Mouse (Mus musculus): ENCODE data around the gene Olfr516. TPM values are rescaled to one million over a fixed set of nuclear protein-coding genes. Genes with fewer than 3 reads are reported as not detected.
"Not testable (repeated sequence)": the region's sequence is repeated elsewhere in the genome, so short reads cannot be mapped to it uniquely, and the experiment has no call there.

The Olfr516 gene
- 0.14 and 0.23 TPM in 2 replicates for polyA plus RNA-seq (2015; fragmentation: Nextera tagmentation; extraction: Ambion mirVana)

DNA sequence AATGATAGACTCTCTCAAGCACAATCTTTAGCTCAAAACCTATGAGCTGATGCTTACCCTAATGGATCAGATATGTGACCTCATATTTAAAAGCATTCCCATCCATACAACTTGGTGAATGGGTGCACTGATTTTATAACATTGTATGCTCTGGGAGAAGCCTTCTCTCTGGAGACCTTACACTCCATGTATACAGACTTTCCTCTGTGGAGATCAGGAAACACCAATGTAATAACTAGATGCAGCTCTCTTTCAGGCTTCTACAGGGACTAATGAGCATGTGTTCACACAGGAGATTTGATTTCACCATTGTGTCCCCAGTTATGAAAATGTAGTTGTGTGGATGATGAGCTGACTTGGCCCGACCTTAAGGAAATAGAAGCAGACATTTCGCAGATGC lies at the start of gene Olfr516:
TSS of gene Olfr516 (minus strand) at position 101 of the 400 bp plus-strand sequence.
- Histone ChIP-seq H3K4me2 (replicated peaks) (no peak within 1 kb of the TSS), H3K27me3 (no peaks in the 10 kb centered on the region), H3K9me3 (replicated peaks) (no peaks in the 10 kb centered on the region), H3K27ac (replicated peaks) (no peak within 1 kb of the TSS), H3K36me3 (no peaks in the 10 kb centered on the region), H3K4me3 (replicated peaks) (no peak within 1 kb of the TSS), H3K9ac (no peak within 1 kb of the TSS), H3K4me1 (no peaks in the 10 kb centered on the region)
- 87% methylated on average over 2 of the region's 2 CpGs for WGBS
- ATAC-seq (ENCODE audit: insufficient number of reproducible peaks, low FRiP score, low TSS enrichment, low read depth), result no peak

- H3K4me1 ChIP-seq, result no peaks in the 10 kb centered on the region
- no peak within 1 kb of the TSS for H3K9ac ChIP-seq
- no peak for ATAC-seq (ENCODE audit: insufficient number of reproducible peaks, low FRiP score, low TSS enrichment, low read depth)
- 82% methylated on average over 5 of the region's 5 CpGs for WGBS
- no peaks in the 10 kb centered on the region for H3K36me3 ChIP-seq
- no peak within 1 kb of the TSS for H3K4me2 ChIP-seq (replicated peaks)
- H3K9me3 ChIP-seq (replicated peaks), result no peaks in the 10 kb centered on the region
- no peaks in the 10 kb centered on the region for H3K27me3 ChIP-seq
- no peak within 1 kb of the TSS for H3K27ac ChIP-seq (replicated peaks)
- H3K4me3 ChIP-seq (replicated peaks), result no peak within 1 kb of the TSS
Measured at GRCm38 (mm10) chr7:108894320-108894719, 44.0 kb upstream of the Olfr516 start, which contains the start of gene Olfr519. Gene Olfr519, minus strand, starts transcription at chr7:108894420.

- no peak within 1 kb of the TSS for H3K4me3 ChIP-seq (replicated peaks)
- no peaks in the 10 kb centered on the region for H3K4me1 ChIP-seq
- no peak within 1 kb of the TSS for H3K9ac ChIP-seq
- no peaks in the 10 kb centered on the region for H3K9me3 ChIP-seq (replicated peaks)
- no peaks in the 10 kb centered on the region for H3K36me3 ChIP-seq
- 85% methylated on average over 4 of the region's 4 CpGs for WGBS
- no peak for ATAC-seq (ENCODE audit: insufficient number of reproducible peaks, low FRiP score, low TSS enrichment, low read depth)
- H3K4me2 ChIP-seq (replicated peaks), result no peak within 1 kb of the TSS
- no peaks in the 10 kb centered on the region for H3K27me3 ChIP-seq
- no peak within 1 kb of the TSS for H3K27ac ChIP-seq (replicated peaks)
Measured at GRCm38 (mm10) chr7:108884906-108885305, 34.6 kb upstream of the Olfr516 start, which contains the start of gene Olfr518. Gene Olfr518, minus strand, starts transcription at chr7:108885006.

DNA sequence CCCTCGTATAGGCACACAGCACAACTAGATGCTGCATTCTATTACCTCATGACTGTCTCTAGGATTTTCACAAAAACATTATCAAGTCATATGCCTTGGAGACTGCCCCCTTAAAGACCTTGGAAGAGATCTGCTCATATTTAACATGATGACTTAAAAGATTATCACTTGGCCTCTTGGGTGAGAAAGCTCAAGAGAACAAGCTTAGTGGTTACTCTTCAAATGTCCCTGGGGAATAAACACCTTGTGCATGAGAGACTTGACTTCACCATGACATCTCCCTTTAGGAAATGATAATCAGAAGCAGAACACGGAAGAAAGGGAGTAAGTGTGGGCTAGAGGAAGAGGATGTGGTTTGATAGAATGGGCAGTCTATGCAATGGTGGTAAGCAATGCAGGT lies 21.9 kb upstream of the Olfr516 start, which contains the start of gene Olfr517:
TSS of gene Olfr517 (minus strand) at position 101 of the 400 bp plus-strand sequence.
- no peaks in the 10 kb centered on the region for H3K36me3 ChIP-seq
- ATAC-seq (ENCODE audit: insufficient number of reproducible peaks, low FRiP score, low TSS enrichment, low read depth), result no peak
- no peak within 1 kb of the TSS for H3K27ac ChIP-seq (replicated peaks)

GRCm38 (mm10) chr7:108825897-108826296 lies 24.4 kb downstream of the Olfr516 start, which contains the start of gene Olfr514:
Gene Olfr514, minus strand, starts transcription at chr7:108825997.
- H3K27ac ChIP-seq (replicated peaks), result no peak within 1 kb of the TSS

More for the DNA sequence above, 21.9 kb upstream of the Olfr516 start, which contains the start of gene Olfr517:
- Histone ChIP-seq H3K27me3 (no peaks in the 10 kb centered on the region), H3K9ac (no peak within 1 kb of the TSS), H3K4me2 (replicated peaks) (no peak within 1 kb of the TSS), H3K9me3 (replicated peaks) (no peaks in the 10 kb centered on the region), H3K4me1 (no peaks in the 10 kb centered on the region), H3K4me3 (replicated peaks) (no peak within 1 kb of the TSS)
- 53% methylated on average over 2 of the region's 2 CpGs for WGBS

GRCm38 (mm10) chr7:108814593-108815215 lies 35.6 kb downstream of the Olfr516 start:
- ATAC-seq (ENCODE audit: insufficient number of reproducible peaks, low FRiP score, low TSS enrichment, low read depth); H3K4me1 ChIP-seq; H3K27ac ChIP-seq (replicated peaks); H3K4me3 ChIP-seq (replicated peaks); H3K27me3 ChIP-seq; H3K9ac ChIP-seq; H3K4me2 ChIP-seq (replicated peaks); H3K36me3 ChIP-seq; H3K9me3 ChIP-seq (replicated peaks): not testable (repeated sequence)
- WGBS, result 44% methylated on average over 5 of the region's 5 CpGs

More at GRCm38 (mm10) chr7:108825897-108826296, 24.4 kb downstream of the Olfr516 start, which contains the start of gene Olfr514:
- no peak for ATAC-seq (ENCODE audit: insufficient number of reproducible peaks, low FRiP score, low TSS enrichment, low read depth)
- no peaks in the 10 kb centered on the region for H3K36me3 ChIP-seq
- no peaks in the 10 kb centered on the region for H3K27me3 ChIP-seq
- H3K9ac ChIP-seq, result no peak within 1 kb of the TSS
- H3K4me1 ChIP-seq, result no peaks in the 10 kb centered on the region
- H3K9me3 ChIP-seq (replicated peaks), result no peaks in the 10 kb centered on the region
- H3K4me3 ChIP-seq (replicated peaks), result no peak within 1 kb of the TSS
- H3K4me2 ChIP-seq (replicated peaks), result no peak within 1 kb of the TSS

DNA sequence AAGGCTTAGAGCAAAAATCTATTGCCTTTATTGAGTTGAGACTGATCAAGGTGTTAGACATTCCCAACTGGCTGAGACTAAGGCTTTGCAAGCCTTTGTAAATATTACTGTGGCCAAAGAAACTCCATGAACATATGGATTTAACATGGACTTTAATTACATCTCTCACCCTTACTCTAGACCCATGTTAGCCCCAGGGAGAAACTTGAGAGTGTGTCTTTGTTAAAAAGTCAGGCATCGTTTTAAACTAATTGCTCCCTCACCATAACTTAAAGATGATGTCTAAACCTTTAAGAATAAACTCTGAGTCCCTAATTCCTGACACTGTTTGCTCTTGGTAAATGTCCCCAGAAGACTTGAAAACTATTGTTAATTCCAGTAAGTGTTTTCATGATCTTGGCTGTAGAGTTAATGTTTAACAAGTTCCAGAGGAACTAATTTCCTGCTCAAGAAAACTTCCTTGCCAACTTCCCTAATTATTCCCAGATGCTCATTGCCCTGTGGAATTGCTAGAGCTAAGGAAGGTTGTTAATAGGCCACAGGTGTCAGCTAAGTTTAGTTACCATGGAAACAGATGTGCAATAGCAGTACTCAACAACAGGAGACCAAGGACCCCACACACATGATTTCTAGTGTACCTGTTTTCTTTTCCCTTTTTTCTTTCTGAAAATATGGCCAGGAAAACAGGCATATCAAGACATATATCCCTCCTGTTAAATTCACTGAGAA lies 53.0 kb downstream of the Olfr516 start:
- Histone ChIP-seq H3K4me1 (no peaks in the 10 kb centered on the region), H3K4me2 (replicated peaks) (no peak overlapping the region), H3K4me3 (replicated peaks) (no peak overlapping the region), H3K27ac (replicated peaks) (no peak overlapping the region), H3K27me3 (no peaks in the 10 kb centered on the region), H3K9ac (no peak overlapping the region), H3K36me3 (no peaks in the 10 kb centered on the region), H3K9me3 (replicated peaks) (no peaks in the 10 kb centered on the region)
- ATAC-seq (ENCODE audit: insufficient number of reproducible peaks, low FRiP score, low TSS enrichment, low read depth), result peak; percentile 75
- WGBS, result 10% methylated on average over 1 of the region's 1 CpGs

Other genes with a start within 250 kb of the Olfr516 start
- 0.08 and 0.19 TPM in 2 replicates for gene Olfr506, start 239.7 kb downstream of the Olfr516 start, polyA plus RNA-seq (2015; fragmentation: Nextera tagmentation; extraction: Ambion mirVana)
- gene Olfr507, start 228.7 kb downstream of the Olfr516 start, polyA plus RNA-seq (2015; fragmentation: Nextera tagmentation; extraction: Ambion mirVana), result not detected in 2 replicates
- 0.30 TPM in 1 of 2 replicates, not detected in the other for gene Olfr508, start 220.5 kb downstream of the Olfr516 start, polyA plus RNA-seq (2015; fragmentation: Nextera tagmentation; extraction: Ambion mirVana)
- gene Olfr509, start 198.6 kb downstream of the Olfr516 start, polyA plus RNA-seq (2015; fragmentation: Nextera tagmentation; extraction: Ambion mirVana), result 0.25 and 0.47 TPM in 2 replicates
- gene Olfr510, start 184.1 kb downstream of the Olfr516 start, polyA plus RNA-seq (2015; fragmentation: Nextera tagmentation; extraction: Ambion mirVana), result 0.17 TPM in 1 of 2 replicates, not detected in the other
- 0.47 TPM in 1 of 2 replicates, not detected in the other for gene Olfr512, start 137.2 kb downstream of the Olfr516 start, polyA plus RNA-seq (2015; fragmentation: Nextera tagmentation; extraction: Ambion mirVana)
- gene Olfr513, start 99.6 kb downstream of the Olfr516 start, polyA plus RNA-seq (2015; fragmentation: Nextera tagmentation; extraction: Ambion mirVana), result 0.17 TPM in 1 of 2 replicates, not detected in the other
- gene Olfr514, start 24.5 kb downstream of the Olfr516 start, polyA plus RNA-seq (2015; fragmentation: Nextera tagmentation; extraction: Ambion mirVana), result not detected in 2 replicates
- not detected in 2 replicates for gene Olfr517, start 21.9 kb upstream of the Olfr516 start, polyA plus RNA-seq (2015; fragmentation: Nextera tagmentation; extraction: Ambion mirVana)
- 0.05 and 0.12 TPM in 2 replicates for gene Olfr518, start 34.5 kb upstream of the Olfr516 start, polyA plus RNA-seq (2015; fragmentation: Nextera tagmentation; extraction: Ambion mirVana)
- gene Olfr519, start 43.9 kb upstream of the Olfr516 start, polyA plus RNA-seq (2015; fragmentation: Nextera tagmentation; extraction: Ambion mirVana), result not detected in 2 replicates
- gene Nlrp10, start 79.6 kb upstream of the Olfr516 start, polyA plus RNA-seq (2015; fragmentation: Nextera tagmentation; extraction: Ambion mirVana), result 1.9 and 2.3 TPM in 2 replicates
- gene Eif3f, start 83.9 kb upstream of the Olfr516 start, polyA plus RNA-seq (2015; fragmentation: Nextera tagmentation; extraction: Ambion mirVana), result 97.9 and 102 TPM in 2 replicates
- 4.1 and 4.2 TPM in 2 replicates for gene Tub, start 99.8 kb upstream of the Olfr516 start, polyA plus RNA-seq (2015; fragmentation: Nextera tagmentation; extraction: Ambion mirVana)
- 3.2 and 3.4 TPM in 2 replicates for gene Ric3, start 232.8 kb upstream of the Olfr516 start, polyA plus RNA-seq (2015; fragmentation: Nextera tagmentation; extraction: Ambion mirVana)

Measured in embryonic facial prominence, embryonic 15.5 days (tissue).